8 mouse cellular contexts compared by ENCODE assay signal in genomic region chr8:71922567-71923401, GRCm38 (mm10). TPM values are rescaled to one million over a fixed set of nuclear protein-coding genes. Genes with fewer than 3 reads are reported as not detected.
A peak's percentile ranks its signal among the peaks of the same experiment; 100 is the strongest.
DNase-seq lines count a peak whose midpoint lies in the region; ATAC-seq and TF ChIP-seq lines count a peak whose summit lies in the region.

No protein-coding gene starts in this region.

- H3K36me3 ChIP-seq in heart, embryonic 12.5 days: peaks cover 17% of the 10 kb centered on the region
- no peaks in the 10 kb centered on the region for H3K36me3 ChIP-seq in kidney, postnatal 0 days (ENCODE audit: insufficient read depth, low read length)
- H3K36me3 ChIP-seq in liver, embryonic 11.5 days (ENCODE audit: control insufficient read depth, insufficient read depth, low read length): no peaks in the 10 kb centered on the region
- no peaks in the 10 kb centered on the region for H3K36me3 ChIP-seq in stomach, embryonic 14.5 days (ENCODE audit: control insufficient read depth, insufficient read depth, low read length)

- H3K9ac ChIP-seq in heart, embryonic 12.5 days: peak overlapping the region; percentile 93
- peak overlapping the region; percentile 84 for H3K9ac ChIP-seq in kidney, postnatal 0 days (ENCODE audit: low read depth, low read length)
- H3K9ac ChIP-seq in liver, embryonic 11.5 days (ENCODE audit: low read depth, low read length): peak overlapping the region; percentile 92
- H3K9ac ChIP-seq in stomach, embryonic 14.5 days (replicated peaks; ENCODE audit: low read depth, low read length): peak overlapping the region; percentile 95

- H3K4me3 ChIP-seq in heart, embryonic 12.5 days: peak overlapping the region; percentile 74
- peak overlapping the region; percentile 67 for H3K4me3 ChIP-seq in kidney, postnatal 0 days (replicated peaks; ENCODE audit: low read depth, low read length)
- H3K4me3 ChIP-seq in liver, embryonic 11.5 days (ENCODE audit: low read depth, low read length): peak overlapping the region; percentile 82
- H3K4me3 ChIP-seq in stomach, embryonic 14.5 days (ENCODE audit: low read depth, low read length): peak overlapping the region; percentile 82

- H3K27ac ChIP-seq in heart, embryonic 12.5 days (ENCODE audit: poor library complexity, severe bottlenecking): peak overlapping the region; percentile 98
- H3K27ac ChIP-seq in kidney, postnatal 0 days: peak overlapping the region; percentile 98
- peak overlapping the region; percentile 94 for H3K27ac ChIP-seq in liver, embryonic 11.5 days (ENCODE audit: low read depth, low read length)
- H3K27ac ChIP-seq in stomach, embryonic 14.5 days (ENCODE audit: low read length): peak overlapping the region; percentile 98

- no peak; the same call in 1 of the 2 replicates for TF ChIP-seq CTCF in kidney, postnatal 0 days (IDR thresholded peaks at IDR 0.05; ENCODE audit: low read depth)

- peak overlapping the region; percentile 77 for H3K4me2 ChIP-seq in heart, embryonic 12.5 days
- H3K4me2 ChIP-seq in kidney, postnatal 0 days (ENCODE audit: low read length): peak overlapping the region; percentile 72
- H3K4me2 ChIP-seq in liver, embryonic 11.5 days: peak overlapping the region; percentile 63
- peak overlapping the region; percentile 46 for H3K4me2 ChIP-seq in stomach, embryonic 14.5 days (replicated peaks; ENCODE audit: low read depth, low read length)

- H3K27me3 ChIP-seq in heart, embryonic 12.5 days (replicated peaks): no peaks in the 10 kb centered on the region
- H3K27me3 ChIP-seq in kidney, postnatal 0 days (ENCODE audit: insufficient read depth, low read length): no peaks in the 10 kb centered on the region
- no peaks in the 10 kb centered on the region for H3K27me3 ChIP-seq in liver, embryonic 11.5 days (replicated peaks; ENCODE audit: control insufficient read depth, insufficient read depth, low read length)
- no peaks in the 10 kb centered on the region for H3K27me3 ChIP-seq in stomach, embryonic 14.5 days (ENCODE audit: control insufficient read depth, insufficient read depth, low read length)

- DNase-seq in CD4-positive helper T cell, adult 2 months (ENCODE audit: low read depth, low spot score): peak; percentile 94
- DNase-seq in brain, embryonic 18.5 days (ENCODE audit: low read depth, low spot score): peak; percentile 88
- DNase-seq in kidney, postnatal 0 days (ENCODE audit: low spot score): peak; percentile 98
- peak; percentile 86 for DNase-seq in liver, embryonic 11.5 days (ENCODE audit: low spot score)
- peak; percentile 92 for DNase-seq in naive thymus-derived CD4-positive, alpha-beta T cell, adult 2 months (ENCODE audit: low read depth)

- WGBS in heart, embryonic 12.5 days: under 1% methylated on average over 52 of the region's 57 CpGs
- WGBS in kidney, postnatal 0 days: under 1% methylated on average over 54 of the region's 57 CpGs
- under 1% methylated on average over 57 of the region's 57 CpGs for WGBS in liver, embryonic 11.5 days
- WGBS in stomach, embryonic 14.5 days: under 1% methylated on average over 57 of the region's 57 CpGs

- 0 out of 2 replicates have a peak, but pooled peaks cover 6% of the 10 kb centered on the region for H3K4me1 ChIP-seq in heart, embryonic 12.5 days (replicated peaks)
- H3K4me1 ChIP-seq in kidney, postnatal 0 days (replicated peaks; ENCODE audit: insufficient read depth, low read length): 0 out of 2 replicates have a peak, but pooled peaks cover 3% of the 10 kb centered on the region
- H3K4me1 ChIP-seq in liver, embryonic 11.5 days (replicated peaks; ENCODE audit: control insufficient read depth, insufficient read depth, low read length): no peaks in the 10 kb centered on the region
- H3K4me1 ChIP-seq in stomach, embryonic 14.5 days (ENCODE audit: control insufficient read depth, insufficient read depth, low read length): no peaks in the 10 kb centered on the region

- H3K9me3 ChIP-seq in heart, embryonic 12.5 days (replicated peaks): no peaks in the 10 kb centered on the region
- H3K9me3 ChIP-seq in kidney, postnatal 0 days (replicated peaks; ENCODE audit: low read length): no peaks in the 10 kb centered on the region
- H3K9me3 ChIP-seq in liver, embryonic 11.5 days (ENCODE audit: control insufficient read depth, low read length): no peaks in the 10 kb centered on the region
- H3K9me3 ChIP-seq in stomach, embryonic 14.5 days (ENCODE audit: control insufficient read depth, low read depth, low read length): no peaks in the 10 kb centered on the region

- ATAC-seq in erythroid progenitor cell, adult 5-6 weeks (replicated peaks; ENCODE audit: low FRiP score, poor library complexity, severe bottlenecking): peak; percentile 98
- ATAC-seq in heart, embryonic 12.5 days (ENCODE audit: insufficient number of reproducible peaks, low FRiP score): peak; percentile 100
- peak; percentile 100 for ATAC-seq in kidney, postnatal 0 days (replicated peaks; ENCODE audit: low FRiP score, low read depth)
- peak; percentile 100 for ATAC-seq in liver, embryonic 11.5 days (replicated peaks; ENCODE audit: low FRiP score)
- peak; percentile 99 for ATAC-seq in stomach, embryonic 14.5 days (ENCODE audit: insufficient number of reproducible peaks, insufficient read depth, low FRiP score, low read depth)

RNA-seq across cellular contexts. Expression of gene Zfp617, which starts 14.3 kb away (rescaled TPM):
- total RNA-seq in erythroid progenitor cell, adult 5-6 weeks (2015; ENCODE audit: low replicate concordance): 15.9 and 26.4 TPM in 2 replicates
- 4.6 and 21.3 TPM in 2 replicates for total RNA-seq in erythroid progenitor cell, adult 5-6 weeks (2017; ENCODE audit: low replicate concordance)
- 28.1 and 30.1 TPM in 2 replicates for polyA plus RNA-seq in heart, embryonic 12.5 days (2016; fragmentation: Nextera tagmentation; extraction: Ambion mirVana)
- polyA plus RNA-seq in kidney, postnatal 0 days (2015; fragmentation: Nextera tagmentation; extraction: Ambion mirVana): 13.6 and 17.3 TPM in 2 replicates
- polyA plus RNA-seq in liver, embryonic 11.5 days (2014; fragmentation: Nextera tagmentation; extraction: Ambion mirVana): 19.9 and 20.0 TPM in 2 replicates
- 27.5 and 29.9 TPM in 2 replicates for polyA plus RNA-seq in stomach, embryonic 14.5 days (2014; fragmentation: Nextera tagmentation; extraction: Ambion mirVana)

RNA-seq across cellular contexts. Expression of gene Zfp882, which starts 14.4 kb away (rescaled TPM):
- total RNA-seq in erythroid progenitor cell, adult 5-6 weeks (2015; ENCODE audit: low replicate concordance): 1.7 and 11.9 TPM in 2 replicates
- total RNA-seq in erythroid progenitor cell, adult 5-6 weeks (2017; ENCODE audit: low replicate concordance): 4.7 and 5.0 TPM in 2 replicates
- polyA plus RNA-seq in heart, embryonic 12.5 days (2016; fragmentation: Nextera tagmentation; extraction: Ambion mirVana): 2.4 and 2.9 TPM in 2 replicates
- 4.0 and 4.6 TPM in 2 replicates for polyA plus RNA-seq in kidney, postnatal 0 days (2015; fragmentation: Nextera tagmentation; extraction: Ambion mirVana)
- 1.5 and 1.6 TPM in 2 replicates for polyA plus RNA-seq in liver, embryonic 11.5 days (2014; fragmentation: Nextera tagmentation; extraction: Ambion mirVana)
- 7.3 and 7.4 TPM in 2 replicates for polyA plus RNA-seq in stomach, embryonic 14.5 days (2014; fragmentation: Nextera tagmentation; extraction: Ambion mirVana)

RNA-seq across cellular contexts. Expression of gene Zfp961, which starts 28.1 kb away (rescaled TPM):
- total RNA-seq in erythroid progenitor cell, adult 5-6 weeks (2015; ENCODE audit: low replicate concordance): 20.1 and 23.8 TPM in 2 replicates
- total RNA-seq in erythroid progenitor cell, adult 5-6 weeks (2017; ENCODE audit: low replicate concordance): 3.8 and 7.7 TPM in 2 replicates
- 14.6 and 14.9 TPM in 2 replicates for polyA plus RNA-seq in heart, embryonic 12.5 days (2016; fragmentation: Nextera tagmentation; extraction: Ambion mirVana)
- 20.9 and 21.9 TPM in 2 replicates for polyA plus RNA-seq in kidney, postnatal 0 days (2015; fragmentation: Nextera tagmentation; extraction: Ambion mirVana)
- polyA plus RNA-seq in liver, embryonic 11.5 days (2014; fragmentation: Nextera tagmentation; extraction: Ambion mirVana): 22.7 and 24.1 TPM in 2 replicates
- polyA plus RNA-seq in stomach, embryonic 14.5 days (2014; fragmentation: Nextera tagmentation; extraction: Ambion mirVana): 22.3 and 27.4 TPM in 2 replicates

RNA-seq across cellular contexts. Expression of gene Zfp709, which starts 41.0 kb away (rescaled TPM):
- total RNA-seq in erythroid progenitor cell, adult 5-6 weeks (2015; ENCODE audit: low replicate concordance): 2.5 TPM in 1 of 2 replicates, not detected in the other
- total RNA-seq in erythroid progenitor cell, adult 5-6 weeks (2017; ENCODE audit: low replicate concordance): 2.6 and 4.2 TPM in 2 replicates
- polyA plus RNA-seq in heart, embryonic 12.5 days (2016; fragmentation: Nextera tagmentation; extraction: Ambion mirVana): 4.4 and 5.9 TPM in 2 replicates
- polyA plus RNA-seq in kidney, postnatal 0 days (2015; fragmentation: Nextera tagmentation; extraction: Ambion mirVana): 4.8 and 5.4 TPM in 2 replicates
- 3.9 and 4.2 TPM in 2 replicates for polyA plus RNA-seq in liver, embryonic 11.5 days (2014; fragmentation: Nextera tagmentation; extraction: Ambion mirVana)
- polyA plus RNA-seq in stomach, embryonic 14.5 days (2014; fragmentation: Nextera tagmentation; extraction: Ambion mirVana): 7.1 and 7.3 TPM in 2 replicates

Comparison
In these comparisons a context has a peak if more than half of its experiments do, and no peak if none do; other contexts are left out.
1. Peak in every context shown above with its lines: DNase-seq, ATAC-seq, H3K4me3 ChIP-seq and H3K27ac ChIP-seq.